Mouse (Mus musculus) stomach, embryonic 14.5 days (tissue): ENCODE measurements around the gene Xdh. TPM values are rescaled to one million over a fixed set of nuclear protein-coding genes. Genes with fewer than 3 reads are reported as not detected.

Experiments used
- ATAC-seq: fragments of 200-750 bp; cut with Nextera tagmentation; 2 replicates; pipeline ENCODE4 v1.8.0; 2017; ENCODE audit warnings: low read depth, moderate TSS enrichment; ENCODE audit not compliant: insufficient number of reproducible peaks, insufficient read depth, low FRiP score
- H3K27ac ChIP-seq: fragments of 300-500 bp; sonication (generic); 2 replicates; pipeline ENCODE4 v1.5.1; 2014; ENCODE audit warnings: mild to moderate bottlenecking, low read length, moderate library complexity, mixed read lengths
- H3K27me3 ChIP-seq: fragments of 300-500 bp; sonication (generic); 2 replicates; pipeline ENCODE4 v1.6.1; 2014; ENCODE audit warnings: low read length, control low read depth, mixed read lengths; ENCODE audit not compliant: control insufficient read depth, insufficient read depth
- H3K36me3 ChIP-seq: fragments of 300-500 bp; sonication (generic); 2 replicates; pipeline ENCODE4 v1.6.1; 2014; ENCODE audit warnings: mild to moderate bottlenecking, control low read depth, low read length, moderate library complexity, mixed read lengths; ENCODE audit not compliant: control insufficient read depth, insufficient read depth
- H3K4me1 ChIP-seq: fragments of 300-500 bp; sonication (generic); 2 replicates; pipeline ENCODE4 v1.6.1; 2014; ENCODE audit warnings: low read length, control low read depth, mixed read lengths; ENCODE audit not compliant: control insufficient read depth, insufficient read depth
- H3K4me2 ChIP-seq: fragments of 300-500 bp; sonication (generic); replicated peaks from 2 replicates; pipeline ENCODE4 v1.6.1; 2014; ENCODE audit warnings: low read depth, low read length, control low read depth
- H3K4me3 ChIP-seq: fragments of 300-500 bp; sonication (generic); 2 replicates; pipeline ENCODE4 v1.5.1; 2014; ENCODE audit warnings: low read depth, low read length, control low read depth
- H3K9ac ChIP-seq: fragments of 300-500 bp; sonication (generic); replicated peaks from 2 replicates; pipeline ENCODE4 v1.6.1; 2014; ENCODE audit warnings: low read depth, mild to moderate bottlenecking, control low read depth, low read length, moderate library complexity, mixed read lengths
- H3K9me3 ChIP-seq: fragments of 300-500 bp; sonication (generic); 2 replicates; pipeline ENCODE4 v1.6.1; 2016; ENCODE audit warnings: low read depth, low read length, control low read depth; ENCODE audit not compliant: control insufficient read depth
- WGBS: fragments of 180-500 bp; shearing (Covaris S2); extraction: QIAGEN DNeasy Blood & Tissue Kit; methylation state at CpG from one replicate; pipeline ENCODE4 v1.1.7; 2014; 5-methylcytosine and 5-hydroxymethylcytosine counted together
- polyA plus RNA-seq: library from polyadenylated mRNA; unstranded; fragments of >200 nt; fragmentation: Nextera tagmentation; extraction: Ambion mirVana; gene quantifications from 2 replicates; pipeline ENCODE4 v1.2.1, GENCODE M21; 2014

The Xdh gene
- polyA plus RNA-seq, 1 experiment from 2014 or later, result 1.2 TPM

DNA sequence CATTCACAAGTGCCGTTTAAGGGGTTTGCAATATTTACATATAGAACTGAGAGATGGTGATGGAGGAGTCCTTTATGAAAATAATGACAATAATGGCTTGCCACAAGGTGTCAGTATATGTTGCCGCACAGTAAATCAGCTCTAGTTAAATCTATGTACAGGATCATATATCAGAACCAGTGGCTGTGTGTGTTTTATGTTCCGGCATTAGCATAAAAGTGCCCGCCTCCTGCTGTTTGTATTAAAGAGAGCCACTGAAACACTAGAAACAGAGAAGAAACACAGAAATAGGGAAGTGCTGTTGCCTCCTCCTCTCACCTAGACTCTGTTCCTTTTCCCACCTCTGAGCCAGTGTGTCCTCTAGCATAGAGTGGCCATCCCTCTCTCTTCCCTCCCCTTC, 498 bp downstream of the Xdh start:
- H3K9me3 ChIP-seq, result no peaks in the 10 kb centered on the region
- no peak overlapping the region for H3K27ac ChIP-seq
- H3K4me1 ChIP-seq, result no peaks in the 10 kb centered on the region
- 73% methylated on average over 4 of the region's 4 CpGs for WGBS
- no peaks in the 10 kb centered on the region for H3K36me3 ChIP-seq
- H3K4me3 ChIP-seq, result no peak overlapping the region
- H3K27me3 ChIP-seq, result no peaks in the 10 kb centered on the region
- no peak overlapping the region for H3K9ac ChIP-seq
- no peak for ATAC-seq
- no peak overlapping the region for H3K4me2 ChIP-seq

DNA sequence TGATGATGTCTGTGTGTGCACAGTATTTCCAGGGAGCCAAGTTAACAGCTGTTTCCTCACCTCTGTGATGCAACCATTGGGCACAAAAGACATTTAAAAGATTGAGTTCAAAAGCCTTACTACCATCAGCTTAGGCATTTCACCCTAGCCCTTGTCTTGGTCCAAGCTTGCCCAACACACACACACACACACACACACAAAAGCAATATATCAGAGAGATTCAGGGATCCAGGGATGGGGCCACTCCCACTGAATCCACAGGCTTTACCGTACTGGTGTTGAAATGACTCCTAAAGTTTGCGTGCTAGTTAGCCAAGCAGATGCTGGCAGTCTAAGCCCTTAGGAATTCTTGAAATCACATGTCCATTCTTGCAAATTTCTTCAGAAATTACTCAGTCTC, 1.2 kb downstream of the Xdh start:
- no peaks in the 10 kb centered on the region for H3K36me3 ChIP-seq
- no peak overlapping the region for H3K4me3 ChIP-seq
- H3K9me3 ChIP-seq, result no peaks in the 10 kb centered on the region
- 77% methylated on average over 2 of the region's 2 CpGs for WGBS
- H3K4me1 ChIP-seq, result no peaks in the 10 kb centered on the region
- ATAC-seq, result no peak
- H3K4me2 ChIP-seq, result no peak overlapping the region
- H3K9ac ChIP-seq, result no peak overlapping the region
- H3K27ac ChIP-seq, result no peak overlapping the region
- no peaks in the 10 kb centered on the region for H3K27me3 ChIP-seq

DNA sequence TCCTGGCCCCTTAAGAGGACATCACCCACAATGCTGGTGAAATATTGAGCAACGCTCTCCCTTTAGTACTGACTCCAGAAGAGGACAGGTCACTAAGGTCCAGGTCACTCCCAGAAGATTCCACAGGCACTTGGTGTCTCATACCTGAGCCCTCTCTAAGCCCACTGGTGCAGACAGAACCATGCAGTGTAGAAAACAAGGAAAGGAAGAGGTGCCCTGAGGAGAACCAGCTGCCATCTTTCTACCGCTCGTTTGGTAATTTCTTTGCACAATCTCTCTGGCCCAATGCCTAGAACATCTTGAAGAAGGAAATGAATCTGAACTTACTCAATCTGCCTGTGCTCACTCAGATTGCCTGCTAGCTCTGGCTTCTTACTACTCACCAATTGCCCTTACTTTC, 2.0 kb downstream of the Xdh start:
- H3K4me1 ChIP-seq, result no peaks in the 10 kb centered on the region
- no peak overlapping the region for H3K27ac ChIP-seq
- WGBS, result 64% methylated on average over 3 of the region's 3 CpGs
- no peak overlapping the region for H3K4me3 ChIP-seq
- no peak for ATAC-seq
- H3K27me3 ChIP-seq, result no peaks in the 10 kb centered on the region
- no peak overlapping the region for H3K9ac ChIP-seq
- no peak overlapping the region for H3K4me2 ChIP-seq
- H3K36me3 ChIP-seq, result no peaks in the 10 kb centered on the region
- no peaks in the 10 kb centered on the region for H3K9me3 ChIP-seq

DNA sequence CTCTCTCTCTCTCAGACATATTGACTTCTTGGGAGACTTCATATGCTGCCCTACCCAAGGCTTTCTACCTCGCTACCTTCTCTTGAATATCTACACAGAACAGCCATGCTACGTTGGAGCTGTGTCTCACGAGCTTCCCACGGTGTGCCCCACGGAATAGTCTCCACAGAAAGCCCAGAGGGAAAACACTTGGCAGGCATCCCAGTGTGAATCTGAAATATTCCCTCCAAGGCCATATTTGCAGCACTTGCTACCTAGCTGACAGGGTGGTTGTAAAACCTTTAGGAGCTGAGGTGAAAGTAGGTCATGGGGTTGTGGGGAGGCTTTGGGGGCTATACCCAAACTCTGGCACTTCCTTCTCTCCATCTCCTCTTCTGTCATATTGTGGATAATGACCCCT, 3.1 kb downstream of the Xdh start:
- no peak overlapping the region for H3K9ac ChIP-seq
- 81% methylated on average over 5 of the region's 5 CpGs for WGBS
- ATAC-seq, result no peak

GRCm38 (mm10) chr17:73944661-73945060, 5.3 kb downstream of the Xdh start:
- H3K9me3 ChIP-seq, result no peaks in the 10 kb centered on the region
- no peaks in the 10 kb centered on the region for H3K36me3 ChIP-seq
- ATAC-seq, result no peak
- H3K4me3 ChIP-seq, result no peak overlapping the region
- no peaks in the 10 kb centered on the region for H3K4me1 ChIP-seq
- H3K27ac ChIP-seq, result no peak overlapping the region
- no peak overlapping the region for H3K4me2 ChIP-seq
- 80% methylated on average over 5 of the region's 5 CpGs for WGBS
- H3K9ac ChIP-seq, result no peak overlapping the region
- no peaks in the 10 kb centered on the region for H3K27me3 ChIP-seq

More for the DNA sequence above, 3.1 kb downstream of the Xdh start:
- Histone ChIP-seq H3K27ac (no peak overlapping the region), H3K4me3 (no peak overlapping the region), H3K4me1 (no peaks in the 10 kb centered on the region), H3K9me3 (no peaks in the 10 kb centered on the region), H3K36me3 (no peaks in the 10 kb centered on the region), H3K4me2 (no peak overlapping the region), H3K27me3 (no peaks in the 10 kb centered on the region)

- 67% methylated on average over 3 of the region's 3 CpGs for WGBS
- no peaks in the 10 kb centered on the region for H3K27me3 ChIP-seq
- no peak overlapping the region for H3K4me2 ChIP-seq
- no peak overlapping the region for H3K27ac ChIP-seq
- H3K4me3 ChIP-seq, result no peak overlapping the region
- H3K9ac ChIP-seq, result no peak overlapping the region
- H3K36me3 ChIP-seq, result no peaks in the 10 kb centered on the region
- H3K9me3 ChIP-seq, result no peaks in the 10 kb centered on the region
- H3K4me1 ChIP-seq, result no peaks in the 10 kb centered on the region
- no peak for ATAC-seq
Measured at GRCm38 (mm10) chr17:73942268-73942962, 7.6 kb downstream of the Xdh start.

- WGBS, result 66% methylated on average over 3 of the region's 3 CpGs
- Histone ChIP-seq H3K36me3 (no peaks in the 10 kb centered on the region), H3K9ac (no peak overlapping the region), H3K4me1 (no peaks in the 10 kb centered on the region), H3K4me2 (no peak overlapping the region), H3K4me3 (no peak overlapping the region), H3K9me3 (no peaks in the 10 kb centered on the region), H3K27me3 (no peaks in the 10 kb centered on the region), H3K27ac (no peak overlapping the region)
- ATAC-seq, result no peak
Measured at GRCm38 (mm10) chr17:73941816-73942215, 8.2 kb downstream of the Xdh start.

DNA sequence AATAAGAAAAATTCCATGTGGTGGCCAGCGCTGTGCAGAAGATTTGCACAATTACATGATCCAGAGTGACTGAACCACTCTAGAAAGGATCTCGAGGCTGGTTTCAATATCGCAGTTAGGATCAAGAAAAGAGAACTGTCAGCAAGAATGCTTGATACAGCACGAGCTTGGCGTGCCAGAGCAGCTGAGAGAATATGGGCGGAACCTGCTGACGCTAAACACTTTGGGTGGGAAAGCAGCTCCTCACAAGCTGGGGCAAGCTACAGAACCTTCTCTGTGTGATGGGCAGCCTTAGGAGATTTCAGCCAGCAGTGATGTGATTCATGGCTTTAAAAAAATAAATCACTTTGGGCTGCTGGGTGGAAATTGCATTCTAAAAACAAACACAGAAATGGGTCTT, 12.9 kb downstream of the Xdh start:
- no peaks in the 10 kb centered on the region for H3K27me3 ChIP-seq
- H3K4me1 ChIP-seq, result no peaks in the 10 kb centered on the region
- no peak overlapping the region for H3K27ac ChIP-seq
- H3K9me3 ChIP-seq, result no peaks in the 10 kb centered on the region
- 72% methylated on average over 7 of the region's 7 CpGs for whole genome bisulfite sequencing
- H3K4me3 ChIP-seq, result no peak overlapping the region
- H3K9ac ChIP-seq, result no peak overlapping the region
- H3K36me3 ChIP-seq, result no peaks in the 10 kb centered on the region
- no peak overlapping the region for H3K4me2 ChIP-seq
- no peak for ATAC-seq

- ATAC-seq, result no peak
- no peaks in the 10 kb centered on the region for H3K27me3 ChIP-seq
- no peaks in the 10 kb centered on the region for H3K9me3 ChIP-seq
- H3K36me3 ChIP-seq, result no peaks in the 10 kb centered on the region
- WGBS, result 82% methylated on average over 4 of the region's 4 CpGs
- H3K4me3 ChIP-seq, result no peak overlapping the region
- no peak overlapping the region for H3K4me2 ChIP-seq
- no peaks in the 10 kb centered on the region for H3K4me1 ChIP-seq
- no peak overlapping the region for H3K9ac ChIP-seq
- H3K27ac ChIP-seq, result no peak overlapping the region
Measured at GRCm38 (mm10) chr17:73935163-73935562, 14.8 kb downstream of the Xdh start.
